Mouse (Mus musculus) adipocyte (in vitro differentiated cells): Measurements from ENCODE around the gene Olfr224.
"Not testable (repeated sequence)": the region's sequence is repeated elsewhere in the genome, so short reads cannot be mapped to it uniquely, and the experiment has no call there.

Source experiments
- DNase-seq: peaks from one replicate; pipeline ENCODE4 v3.0.0-alpha.2; 2016; ENCODE audit warnings: low spot score

Gene Olfr224

DNA sequence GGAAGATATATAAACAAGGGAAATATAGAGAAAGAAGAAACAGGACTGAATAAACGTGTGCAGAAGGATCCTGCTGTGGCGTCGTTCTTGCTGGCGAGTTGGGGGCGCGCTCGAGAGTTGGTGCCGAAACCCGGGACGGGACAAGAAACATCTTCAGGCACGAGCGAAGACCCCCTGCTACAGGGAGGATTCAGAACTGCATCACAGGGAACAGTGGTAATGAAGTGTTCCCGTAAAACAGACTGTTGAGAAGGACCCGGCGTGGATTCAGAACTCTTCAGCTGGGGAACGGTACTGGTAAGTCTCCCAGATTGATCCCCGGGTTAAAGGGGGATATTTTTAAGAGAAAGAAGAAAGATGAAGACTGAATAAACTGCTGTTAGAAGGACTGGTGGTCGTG lies 51.4 kb downstream of the Olfr224 start:
- not testable (repeated sequence) for DNase-seq
